Comparison of ENCODE assay signal across 9 mouse cellular contexts in genomic region chr6:113283500-113283899, GRCm38 (mm10). TPM values are rescaled to one million over a fixed set of nuclear protein-coding genes. Genes with fewer than 3 reads are reported as not detected.
DNase-seq lines count a peak whose midpoint lies in the region; ATAC-seq lines count a peak whose summit lies in the region.
"Had no signal": no experiment of that assay in that cellular context is flagged by ENCODE, and none has a peak within 500 bp of the region (broad histone marks: within the 10 kb centered on the region; RNA-seq: fewer than 3 reads in every experiment).

No protein-coding gene starts in this region.

- H3K4me3 ChIP-seq in hindbrain, embryonic 12.5 days: no peak overlapping the region

- H3K4me1 ChIP-seq in hindbrain, embryonic 12.5 days: peaks cover 16% of the 10 kb centered on the region

- no peak for ATAC-seq in hindbrain, embryonic 12.5 days (ENCODE audit: low FRiP score)
- peak; percentile 20; the same call in 1 of the 2 replicates for ATAC-seq in megakaryocyte-erythroid progenitor cell, adult 5-6 weeks (replicated peaks; ENCODE audit: low FRiP score, low TSS enrichment, poor library complexity, severe bottlenecking)

- DNase-seq in lung, adult 18-20 months: peak; percentile 20 to 45
- no peak for DNase-seq in lung, postnatal 25 days (ENCODE audit: low spot score)
- peak; percentile 26 for DNase-seq in cerebellum, adult 8-10 months
- no peak for DNase-seq in thymus, postnatal 10 days (ENCODE audit: low spot score in 2 of 2)
- no peak for DNase-seq in layer of hippocampus, postnatal 14 days (ENCODE audit: low spot score in 2 of 2)
- DNase-seq in frontal cortex, postnatal 10 days (ENCODE audit: low spot score in 2 of 2): no peak
- DNase-seq: heart, postnatal 10 days had no signal

- peaks cover 51% of the 10 kb centered on the region for H3K27me3 ChIP-seq in hindbrain, embryonic 12.5 days

- H3K27ac ChIP-seq in hindbrain, embryonic 12.5 days: no peak overlapping the region

- H3K9me3 ChIP-seq in hindbrain, embryonic 12.5 days (replicated peaks): no peaks in the 10 kb centered on the region

- peak overlapping the region; percentile 61 for H3K4me2 ChIP-seq in hindbrain, embryonic 12.5 days (replicated peaks)

- no peak overlapping the region for H3K9ac ChIP-seq in hindbrain, embryonic 12.5 days

- 0 out of 2 replicates have a peak, but pooled peaks cover 5% of the 10 kb centered on the region for H3K36me3 ChIP-seq in hindbrain, embryonic 12.5 days

- 5% methylated on average over 6 of the region's 6 CpGs for WGBS in hindbrain, embryonic 12.5 days

RNA-seq across cellular contexts. Expression of gene Cpne9, which starts 1.4 kb away (rescaled TPM):
- polyA plus RNA-seq in hindbrain, embryonic 12.5 days (2016; fragmentation: Nextera tagmentation; extraction: Ambion mirVana): 0.39 and 0.42 TPM in 2 replicates
- total RNA-seq in megakaryocyte-erythroid progenitor cell, adult 5-6 weeks (2014; fragmentation: Nextera tagmentation): 0.74 and 0.99 TPM in 2 replicates
- 0.42 TPM in 1 of 2 replicates, not detected in the other for total RNA-seq in megakaryocyte-erythroid progenitor cell, adult 5-6 weeks (2017)
- 10 to 100 TPM; 14.3 to 21.8 TPM for total RNA-seq in layer of hippocampus, postnatal 14 days (2021)
- total RNA-seq: heart, postnatal 10 days had no signal

RNA-seq across cellular contexts. Expression of gene Brpf1, which starts 23.4 kb away (rescaled TPM):
- polyA plus RNA-seq in hindbrain, embryonic 12.5 days (2016; fragmentation: Nextera tagmentation; extraction: Ambion mirVana): 28.2 and 28.4 TPM in 2 replicates
- 45.0 and 53.5 TPM in 2 replicates for total RNA-seq in megakaryocyte-erythroid progenitor cell, adult 5-6 weeks (2014; fragmentation: Nextera tagmentation)
- total RNA-seq in megakaryocyte-erythroid progenitor cell, adult 5-6 weeks (2017): 20.3 and 22.0 TPM in 2 replicates
- 10 to 100 TPM; 26.4 to 28.9 TPM for total RNA-seq in layer of hippocampus, postnatal 14 days (2021)

RNA-seq across cellular contexts. Expression of gene Ogg1, which starts 43.3 kb away (rescaled TPM):
- polyA plus RNA-seq in hindbrain, embryonic 12.5 days (2016; fragmentation: Nextera tagmentation; extraction: Ambion mirVana): 11.1 and 12.0 TPM in 2 replicates
- 9.9 and 23.7 TPM in 2 replicates for total RNA-seq in megakaryocyte-erythroid progenitor cell, adult 5-6 weeks (2014; fragmentation: Nextera tagmentation)
- total RNA-seq in megakaryocyte-erythroid progenitor cell, adult 5-6 weeks (2017): 3.8 and 9.4 TPM in 2 replicates
- total RNA-seq in layer of hippocampus, postnatal 14 days (2021): 1 to 10 TPM; 7.0 to 7.2 TPM

RNA-seq across cellular contexts. Expression of gene Mtmr14, which starts 45.9 kb away (rescaled TPM):
- polyA plus RNA-seq in hindbrain, embryonic 12.5 days (2016; fragmentation: Nextera tagmentation; extraction: Ambion mirVana): 43.3 and 43.8 TPM in 2 replicates
- 17.0 and 26.6 TPM in 2 replicates for total RNA-seq in megakaryocyte-erythroid progenitor cell, adult 5-6 weeks (2014; fragmentation: Nextera tagmentation)
- total RNA-seq in megakaryocyte-erythroid progenitor cell, adult 5-6 weeks (2017): 13.8 and 21.8 TPM in 2 replicates
- 10 to 100 TPM; 17.6 to 19.0 TPM for total RNA-seq in layer of hippocampus, postnatal 14 days (2021)

Comparison
In these comparisons a context has a peak if more than half of its experiments do, and no peak if none do; other contexts are left out.
1. DNase-seq: peak in lung, adult 18-20 months (2 of 2) and cerebellum, adult 8-10 months (single experiment); none in lung, postnatal 25 days (single experiment), thymus, postnatal 10 days (0 of 2), layer of hippocampus, postnatal 14 days (0 of 2) and frontal cortex, postnatal 10 days (0 of 2).
2. RNA of gene Cpne9, which starts 1.4 kb away (total RNA-seq): 14.3 to 21.8 TPM in layer of hippocampus, postnatal 14 days; 0.42 to 0.99 TPM in megakaryocyte-erythroid progenitor cell, adult 5-6 weeks; every median in the first group is over 4 times any median in the second.